Mouse (Mus musculus) thymus, adult 2 months (tissue): Measurements from ENCODE around the gene Os9. TPM values are rescaled to one million over a fixed set of nuclear protein-coding genes. Genes with fewer than 3 reads are reported as not detected.

Source experiments
- DNase-seq: peaks from one replicate; pipeline ENCODE4 v3.0.0; 2021
- H3K27ac ChIP-seq: fragments of 200-500 bp; 2 replicates; pipeline ENCODE4 v1.5.1; 2012; ENCODE audit warnings: low read length, control low read depth; ENCODE audit not compliant: control insufficient read depth, insufficient read depth
- H3K27me3 ChIP-seq: fragments of 200-500 bp; 2 replicates; pipeline ENCODE4 v1.6.1; 2012; ENCODE audit warnings: mild to moderate bottlenecking, low read length, moderate library complexity, mixed read lengths; ENCODE audit not compliant: control insufficient read depth, insufficient read depth
- H3K36me3 ChIP-seq: fragments of 200-500 bp; 2 replicates; pipeline ENCODE4 v1.6.1; 2012; ENCODE audit warnings: mild to moderate bottlenecking, low read length, moderate library complexity; ENCODE audit not compliant: control insufficient read depth, insufficient read depth
- H3K4me1 ChIP-seq: fragments of 200-500 bp; replicated peaks from 2 replicates; pipeline ENCODE4 v1.6.1; 2012; ENCODE audit warnings: low read length; ENCODE audit not compliant: control insufficient read depth, insufficient read depth
- H3K4me3 ChIP-seq: fragments of 200-500 bp; 2 replicates; pipeline ENCODE4 v1.5.1; 2012; ENCODE audit warnings: mild to moderate bottlenecking, low read length, control low read depth, moderate library complexity; ENCODE audit not compliant: control insufficient read depth, insufficient read depth
- CTCF ChIP-seq: fragments of 200-500 bp; IDR thresholded peaks from 2 replicates; pipeline ENCODE4 v1.5.1; 2012; ENCODE audit warnings: mild to moderate bottlenecking, control low read depth, low read length, moderate library complexity, borderline replicate concordance; ENCODE audit not compliant: control insufficient read depth, poor library complexity, insufficient read depth; ENCODE audit errors: extremely low read depth
- POLR2A ChIP-seq: fragments of 200-500 bp; IDR thresholded peaks from 2 replicates; pipeline ENCODE4 v1.6.1; 2012; ENCODE audit warnings: mild to moderate bottlenecking, low read length, control low read depth, moderate library complexity; ENCODE audit not compliant: control insufficient read depth, poor library complexity, insufficient read depth; ENCODE audit errors: extremely low read depth
- WGBS: fragments of 180-500 bp; shearing (Covaris S2); methylation state at CpG from one replicate; pipeline ENCODE4 v1.1.7; 2018; 5-methylcytosine and 5-hydroxymethylcytosine counted together
- polyA plus RNA-seq: library from polyadenylated mRNA; depleted of rRNA; stranded (reverse); fragments of >200 nt; gene quantifications from 2 replicates; pipeline ENCODE4 v1.2.3, GENCODE M21; 2012

Gene Os9
- polyA plus RNA-seq, 1 experiment, result 106 TPM

- no peaks in the 10 kb centered on the region for H3K36me3 ChIP-seq
- H3K4me3 ChIP-seq, result no peak overlapping the region
- no peaks in the 10 kb centered on the region for H3K27me3 ChIP-seq
- 94% methylated on average over 6 of the region's 6 CpGs for WGBS
- H3K4me1 ChIP-seq, result peaks cover 21% of the 10 kb centered on the region
- TF ChIP-seq POLR2A (no peak), CTCF (no peak)
- no peak overlapping the region for H3K27ac ChIP-seq
- DNase-seq, result no peak
These were observed 26.2 kb upstream of the Os9 start for GRCm38 (mm10) chr10:127147135-127147534.

- no peak overlapping the region for H3K4me3 ChIP-seq
- no peak overlapping the region for H3K27ac ChIP-seq
- no peaks in the 10 kb centered on the region for H3K36me3 ChIP-seq
- no peak for TF ChIP-seq POLR2A
- no peak for TF ChIP-seq CTCF
- H3K27me3 ChIP-seq, result no peaks in the 10 kb centered on the region
- 81% methylated on average over 5 of the region's 5 CpGs for WGBS
- no peak for DNase-seq
- H3K4me1 ChIP-seq, result peaks cover 32% of the 10 kb centered on the region
These were observed 24.4 kb upstream of the Os9 start for GRCm38 (mm10) chr10:127145303-127145702.

GRCm38 (mm10) chr10:127144536-127144935, 23.6 kb upstream of the Os9 start:
- no peak for DNase-seq
- TF ChIP-seq CTCF (no peak), POLR2A (no peak)
- Histone ChIP-seq H3K27me3 (no peaks in the 10 kb centered on the region), H3K27ac (peak overlapping the region; percentile 67; the same call in 1 of the 2 replicates), H3K4me3 (no peak overlapping the region), H3K36me3 (no peaks in the 10 kb centered on the region), H3K4me1 (peaks cover 32% of the 10 kb centered on the region)
- WGBS, result 90% methylated on average over 7 of the region's 7 CpGs

- TF ChIP-seq POLR2A (no peak), CTCF (no peak)
- Histone ChIP-seq H3K27me3 (no peaks in the 10 kb centered on the region), H3K4me3 (no peak overlapping the region), H3K36me3 (no peaks in the 10 kb centered on the region), H3K27ac (no peak overlapping the region; the same call in 1 of the 2 replicates), H3K4me1 (peaks cover 32% of the 10 kb centered on the region)
- 96% methylated on average over 8 of the region's 8 CpGs for WGBS
- DNase-seq, result no peak
These were observed 22.3 kb upstream of the Os9 start for GRCm38 (mm10) chr10:127143228-127143627.

GRCm38 (mm10) chr10:127141500-127141899, 20.6 kb upstream of the Os9 start:
- TF ChIP-seq CTCF (no peak), POLR2A (no peak)
- DNase-seq, result peak; percentile 66
- peak overlapping the region; percentile 70 for H3K27ac ChIP-seq
- H3K4me1 ChIP-seq, result peaks cover 43% of the 10 kb centered on the region
- H3K4me3 ChIP-seq, result 0 out of 2 replicates have a peak overlapping the region, but pooled peaks have one; percentile 15
- no peaks in the 10 kb centered on the region for H3K36me3 ChIP-seq
- H3K27me3 ChIP-seq, result no peaks in the 10 kb centered on the region
- WGBS, result 5% methylated on average over 8 of the region's 8 CpGs

GRCm38 (mm10) chr10:127140971-127141370, 20.0 kb upstream of the Os9 start:
- Histone ChIP-seq H3K4me3 (no peak overlapping the region), H3K27me3 (no peaks in the 10 kb centered on the region), H3K27ac (peak overlapping the region; percentile 72), H3K4me1 (peaks cover 48% of the 10 kb centered on the region), H3K36me3 (no peaks in the 10 kb centered on the region)
- TF ChIP-seq POLR2A (no peak), CTCF (no peak)
- 60% methylated on average over 11 of the region's 11 CpGs for WGBS
- no peak for DNase-seq
